Mouse (Mus musculus) limb, embryonic 13.5 days (tissue): Measurements from ENCODE around the gene Tecta. TPM values are rescaled to one million over a fixed set of nuclear protein-coding genes. Genes with fewer than 3 reads are reported as not detected.

ENCODE experiments used
- ATAC-seq: fragments of 200-750 bp; cut with Nextera tagmentation; 2 replicates; pipeline ENCODE4 v1.8.0; 2017; ENCODE audit warnings: low read depth, moderate number of reproducible peaks, moderate TSS enrichment; ENCODE audit not compliant: low FRiP score
- H3K27ac ChIP-seq: fragments of 300-500 bp; sonication (generic); 2 replicates; pipeline ENCODE4 v1.5.1; 2015; ENCODE audit warnings: inconsistent platforms, mild to moderate bottlenecking, moderate library complexity
- H3K27me3 ChIP-seq: fragments of 300-500 bp; sonication (generic); 2 replicates; pipeline ENCODE4 v1.6.1; 2015; ENCODE audit warnings: mild to moderate bottlenecking, inconsistent platforms
- H3K36me3 ChIP-seq: fragments of 300-500 bp; sonication (generic); 2 replicates; pipeline ENCODE4 v1.6.1; 2015; ENCODE audit warnings: inconsistent platforms, mild to moderate bottlenecking, moderate library complexity
- H3K4me1 ChIP-seq: fragments of 300-500 bp; sonication (generic); 2 replicates; pipeline ENCODE4 v1.6.1; 2015; ENCODE audit warnings: inconsistent platforms
- H3K4me2 ChIP-seq: fragments of 300-500 bp; sonication (generic); replicated peaks from 2 replicates; pipeline ENCODE4 v1.6.1; 2015; ENCODE audit warnings: inconsistent platforms, mild to moderate bottlenecking, moderate library complexity
- H3K4me3 ChIP-seq: fragments of 300-500 bp; sonication (generic); 2 replicates; pipeline ENCODE4 v1.5.1; 2015; ENCODE audit warnings: moderate library complexity, mild to moderate bottlenecking, inconsistent platforms
- H3K9ac ChIP-seq: fragments of 300-500 bp; sonication (generic); 2 replicates; pipeline ENCODE4 v1.6.1; 2015; ENCODE audit warnings: mild to moderate bottlenecking, inconsistent platforms
- H3K9me3 ChIP-seq: fragments of 300-500 bp; sonication (generic); 2 replicates; pipeline ENCODE4 v1.6.1; 2016; ENCODE audit warnings: inconsistent platforms
- WGBS: fragments of 180-500 bp; shearing (Covaris S2); methylation state at CpG from one replicate; pipeline ENCODE4 v1.1.7; 2015; 5-methylcytosine and 5-hydroxymethylcytosine counted together
- polyA plus RNA-seq: library from polyadenylated mRNA; unstranded; fragments of >200 nt; fragmentation: Nextera tagmentation; extraction: Ambion mirVana; gene quantifications from 2 replicates; pipeline ENCODE4 v1.2.1, GENCODE M21; 2015

Tecta gene
- 0.36 and 0.51 TPM in 2 replicates for polyA plus RNA-seq

GRCm38 (mm10) chr9:42399829-42400228 is at the start of gene Tecta:
Gene Tecta, minus strand, starts transcription at chr9:42399929.
- H3K27me3 ChIP-seq, result peaks cover 3% of the 10 kb centered on the region; the same call in 1 of the 2 replicates
- no peaks in the 10 kb centered on the region for H3K9me3 ChIP-seq
- no peak within 1 kb of the TSS for H3K9ac ChIP-seq
- H3K4me3 ChIP-seq, result no peak within 1 kb of the TSS
- H3K36me3 ChIP-seq, result no peaks in the 10 kb centered on the region
- no peak within 1 kb of the TSS for H3K4me2 ChIP-seq
- 0 out of 2 replicates have a peak, but pooled peaks cover 6% of the 10 kb centered on the region for H3K4me1 ChIP-seq
- no peak for ATAC-seq
- 81% methylated on average over 6 of the region's 6 CpGs for WGBS
- H3K27ac ChIP-seq, result no peak within 1 kb of the TSS

- WGBS, result 90% methylated on average over 6 of the region's 6 CpGs
- Histone ChIP-seq H3K4me2 (no peak overlapping the region), H3K4me1 (no peaks in the 10 kb centered on the region), H3K4me3 (no peak overlapping the region), H3K27ac (no peak overlapping the region), H3K36me3 (peaks cover 65% of the 10 kb centered on the region), H3K9me3 (no peaks in the 10 kb centered on the region), H3K27me3 (no peaks in the 10 kb centered on the region), H3K9ac (no peak overlapping the region)
- ATAC-seq, result no peak
These were observed 49.3 kb upstream of the Tecta start for GRCm38 (mm10) chr9:42449043-42449442.

- Histone ChIP-seq H3K4me1 (no peaks in the 10 kb centered on the region), H3K9me3 (no peaks in the 10 kb centered on the region), H3K9ac (no peak overlapping the region), H3K27ac (no peak overlapping the region), H3K36me3 (peaks cover 73% of the 10 kb centered on the region), H3K4me3 (no peak overlapping the region), H3K27me3 (no peaks in the 10 kb centered on the region), H3K4me2 (no peak overlapping the region)
- ATAC-seq, result no peak
- WGBS, result 94% methylated on average over 8 of the region's 8 CpGs
These were observed 42.4 kb upstream of the Tecta start for GRCm38 (mm10) chr9:42442100-42442499.

- H3K4me1 ChIP-seq, result no peaks in the 10 kb centered on the region
- peaks cover 80% of the 10 kb centered on the region for H3K36me3 ChIP-seq
- H3K4me2 ChIP-seq, result no peak overlapping the region
- no peak for ATAC-seq
- 92% methylated on average over 2 of the region's 2 CpGs for WGBS
- no peak overlapping the region for H3K27ac ChIP-seq
- no peak overlapping the region for H3K4me3 ChIP-seq
- H3K27me3 ChIP-seq, result no peaks in the 10 kb centered on the region
- no peak overlapping the region for H3K9ac ChIP-seq
- H3K9me3 ChIP-seq, result no peaks in the 10 kb centered on the region
These were observed 41.5 kb upstream of the Tecta start for GRCm38 (mm10) chr9:42441234-42441633.

GRCm38 (mm10) chr9:42439446-42439845 is 39.7 kb upstream of the Tecta start:
- H3K4me3 ChIP-seq, result no peak overlapping the region
- no peaks in the 10 kb centered on the region for H3K27me3 ChIP-seq
- WGBS, result 75% methylated on average over 4 of the region's 4 CpGs
- H3K36me3 ChIP-seq, result peaks cover 78% of the 10 kb centered on the region
- H3K4me2 ChIP-seq, result no peak overlapping the region
- ATAC-seq, result no peak
- H3K4me1 ChIP-seq, result no peaks in the 10 kb centered on the region
- no peak overlapping the region for H3K27ac ChIP-seq
- no peaks in the 10 kb centered on the region for H3K9me3 ChIP-seq
- H3K9ac ChIP-seq, result no peak overlapping the region

GRCm38 (mm10) chr9:42432155-42432554 is 32.4 kb upstream of the Tecta start:
- Histone ChIP-seq H3K4me2 (no peak overlapping the region), H3K4me1 (peaks cover 12% of the 10 kb centered on the region; the same call in 1 of the 2 replicates), H3K9me3 (no peaks in the 10 kb centered on the region), H3K27ac (no peak overlapping the region), H3K27me3 (no peaks in the 10 kb centered on the region), H3K36me3 (peaks cover 65% of the 10 kb centered on the region), H3K9ac (no peak overlapping the region), H3K4me3 (no peak overlapping the region)
- WGBS, result 85% methylated on average over 2 of the region's 2 CpGs
- no peak for ATAC-seq

GRCm38 (mm10) chr9:42431606-42432005 is 31.9 kb upstream of the Tecta start:
- H3K9ac ChIP-seq, result no peak overlapping the region
- H3K4me3 ChIP-seq, result no peak overlapping the region
- no peak for ATAC-seq
- no peaks in the 10 kb centered on the region for H3K9me3 ChIP-seq
- H3K27me3 ChIP-seq, result no peaks in the 10 kb centered on the region
- 93% methylated on average over 2 of the region's 2 CpGs for WGBS
- H3K36me3 ChIP-seq, result peaks cover 62% of the 10 kb centered on the region
- peaks cover 12% of the 10 kb centered on the region; the same call in 1 of the 2 replicates for H3K4me1 ChIP-seq
- H3K27ac ChIP-seq, result no peak overlapping the region
- no peak overlapping the region for H3K4me2 ChIP-seq

GRCm38 (mm10) chr9:42428060-42428924 is 28.6 kb upstream of the Tecta start:
- H3K9me3 ChIP-seq, result no peaks in the 10 kb centered on the region
- no peak overlapping the region for H3K27ac ChIP-seq
- H3K9ac ChIP-seq, result no peak overlapping the region
- peaks cover 19% of the 10 kb centered on the region; the same call in 1 of the 2 replicates for H3K4me1 ChIP-seq
- no peaks in the 10 kb centered on the region for H3K27me3 ChIP-seq
- 55% methylated on average over 12 of the region's 12 CpGs for WGBS
- H3K36me3 ChIP-seq, result peaks cover 48% of the 10 kb centered on the region
- H3K4me3 ChIP-seq, result no peak overlapping the region
- ATAC-seq, result no peak
- no peak overlapping the region for H3K4me2 ChIP-seq

GRCm38 (mm10) chr9:42426661-42427358 is 27.1 kb upstream of the Tecta start:
- peaks cover 19% of the 10 kb centered on the region; the same call in 1 of the 2 replicates for H3K4me1 ChIP-seq
- no peak overlapping the region for H3K27ac ChIP-seq
- H3K4me3 ChIP-seq, result no peak overlapping the region
- no peak for ATAC-seq
- H3K4me2 ChIP-seq, result no peak overlapping the region
- H3K27me3 ChIP-seq, result no peaks in the 10 kb centered on the region
- H3K9me3 ChIP-seq, result no peaks in the 10 kb centered on the region
- 80% methylated on average over 10 of the region's 10 CpGs for WGBS
- no peak overlapping the region for H3K9ac ChIP-seq
- H3K36me3 ChIP-seq, result peaks cover 52% of the 10 kb centered on the region

GRCm38 (mm10) chr9:42423649-42424048 is 23.9 kb upstream of the Tecta start:
- Histone ChIP-seq H3K36me3 (peaks cover 36% of the 10 kb centered on the region), H3K27ac (no peak overlapping the region), H3K27me3 (no peaks in the 10 kb centered on the region), H3K9me3 (no peaks in the 10 kb centered on the region), H3K4me3 (no peak overlapping the region), H3K4me1 (peaks cover 12% of the 10 kb centered on the region; the same call in 1 of the 2 replicates), H3K4me2 (no peak overlapping the region), H3K9ac (no peak overlapping the region)
- no peak for ATAC-seq
- WGBS, result 86% methylated on average over 2 of the region's 2 CpGs

GRCm38 (mm10) chr9:42419687-42420086 is 20.0 kb upstream of the Tecta start:
- H3K27me3 ChIP-seq, result no peaks in the 10 kb centered on the region
- no peak overlapping the region for H3K4me3 ChIP-seq
- no peak overlapping the region for H3K9ac ChIP-seq
- WGBS, result 72% methylated on average over 2 of the region's 2 CpGs
- no peak overlapping the region for H3K27ac ChIP-seq
- no peak for ATAC-seq
- peaks cover 4% of the 10 kb centered on the region for H3K4me1 ChIP-seq
- H3K36me3 ChIP-seq, result peaks cover 34% of the 10 kb centered on the region
- no peak overlapping the region for H3K4me2 ChIP-seq
- no peaks in the 10 kb centered on the region for H3K9me3 ChIP-seq

- H3K9ac ChIP-seq, result no peak overlapping the region
- no peaks in the 10 kb centered on the region for H3K27me3 ChIP-seq
- no peaks in the 10 kb centered on the region for H3K9me3 ChIP-seq
- ATAC-seq, result no peak
- peaks cover 6% of the 10 kb centered on the region for H3K4me1 ChIP-seq
- H3K4me3 ChIP-seq, result no peak overlapping the region
- WGBS, result 88% methylated on average over 5 of the region's 5 CpGs
- H3K4me2 ChIP-seq, result no peak overlapping the region
- H3K36me3 ChIP-seq, result peaks cover 41% of the 10 kb centered on the region
- no peak overlapping the region for H3K27ac ChIP-seq
These were observed 19.1 kb upstream of the Tecta start for GRCm38 (mm10) chr9:42418786-42419185.
